Mouse (Mus musculus): Measurements from ENCODE around the gene Lrrc75a.

The Lrrc75a gene

GRCm38 (mm10) chr11:62645732-62646494, 2.4 kb downstream of the Lrrc75a start:
- DNase-seq (ENCODE audit: low read depth, low spot score) = no peak

DNA sequence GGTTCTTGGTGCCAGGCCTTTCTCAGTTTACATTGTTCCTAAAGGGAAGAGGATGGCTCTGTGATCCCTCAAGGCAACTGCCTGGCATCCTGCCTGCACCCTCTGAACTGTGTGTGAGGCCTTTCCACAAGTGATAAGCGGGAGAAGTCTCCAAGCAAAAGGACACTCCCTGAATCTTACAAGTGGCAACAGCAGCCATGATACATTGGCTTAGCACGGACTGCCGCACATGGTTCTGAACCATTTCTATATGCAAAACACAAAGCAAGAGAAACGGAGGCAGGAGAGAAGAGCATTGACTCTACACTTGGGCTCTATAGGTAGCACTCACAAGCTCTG, 3.0 kb downstream of the Lrrc75a start:
- no peak for DNase-seq (ENCODE audit: low read depth, low spot score)

- DNase-seq (ENCODE audit: low read depth, low spot score) = no peak
Observed at GRCm38 (mm10) chr11:62644602-62645336, 3.6 kb downstream of the Lrrc75a start.

DNA sequence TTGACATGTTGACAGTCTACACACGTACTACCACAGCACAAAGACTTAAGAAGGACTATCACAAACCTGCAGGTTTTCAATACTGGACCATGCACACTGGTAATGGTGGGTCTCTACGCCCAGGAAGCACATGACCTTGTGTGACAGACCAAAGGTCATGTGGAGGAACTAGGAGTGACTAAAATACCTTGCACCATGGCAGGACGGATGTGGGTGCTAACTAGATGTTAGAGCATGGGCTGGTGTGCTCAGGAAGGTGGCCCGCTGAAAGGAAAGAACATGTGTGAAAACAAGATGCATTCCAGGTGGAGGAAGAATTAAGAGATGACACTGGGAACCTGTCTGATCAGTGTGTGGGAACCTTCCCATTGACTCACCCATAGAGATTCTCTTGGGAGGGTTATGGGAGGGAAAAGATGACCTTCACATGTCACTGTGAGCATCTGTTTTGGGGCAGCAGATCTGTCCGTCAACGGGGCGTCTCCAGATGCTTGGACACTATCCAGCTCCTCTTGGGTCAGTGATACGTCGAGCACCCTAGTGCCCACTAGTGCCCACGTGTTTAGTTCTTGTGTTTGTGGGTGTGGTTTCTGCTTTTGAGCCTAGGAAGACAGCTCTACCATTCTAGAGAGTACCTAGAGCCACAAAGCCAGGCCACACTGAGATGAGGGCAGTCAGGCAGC, 4.5 kb downstream of the Lrrc75a start:
- no peak for DNase-seq (ENCODE audit: low read depth, low spot score)

GRCm38 (mm10) chr11:62643011-62643631, 5.2 kb downstream of the Lrrc75a start:
- DNase-seq (ENCODE audit: low read depth, low spot score) = no peak

DNA sequence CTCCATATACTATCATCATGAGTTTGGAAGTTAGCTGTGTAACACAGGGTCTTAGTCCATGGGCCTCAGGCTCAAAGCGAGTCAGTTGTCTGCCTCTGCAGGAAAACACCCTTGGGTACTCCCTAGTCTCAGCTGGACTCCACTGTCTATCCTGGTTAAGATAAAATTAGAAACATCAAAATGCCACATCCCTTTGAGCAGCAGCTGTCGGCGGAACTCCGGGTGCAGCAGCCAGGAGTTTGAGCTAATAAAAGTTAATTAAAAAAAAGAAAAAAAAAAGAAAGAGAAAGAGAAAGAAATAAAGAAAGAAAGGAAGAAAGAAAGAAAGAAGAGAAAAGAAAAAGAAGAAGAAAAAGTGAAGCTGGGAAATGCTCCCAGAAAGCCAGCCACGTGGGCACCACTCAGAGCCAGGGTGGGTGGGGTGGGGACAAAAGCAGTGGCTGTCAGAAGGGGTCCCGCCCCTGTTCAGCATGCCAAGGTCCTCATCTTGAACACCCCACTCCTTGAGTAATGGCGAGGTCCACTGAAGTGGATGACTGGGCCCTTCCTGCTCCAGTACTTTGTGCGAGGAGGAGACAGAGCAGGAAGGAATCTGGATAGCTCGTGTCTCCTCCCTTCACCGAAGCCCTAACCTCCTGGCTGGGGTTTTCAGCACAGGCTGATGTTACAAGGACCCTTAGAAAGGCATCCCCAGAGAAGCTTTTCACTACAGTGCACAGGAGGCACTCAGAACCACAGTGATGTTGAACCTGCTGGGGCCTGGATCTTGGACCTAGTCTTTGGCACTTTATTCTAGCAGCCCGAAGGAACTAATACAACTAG, 6.1 kb downstream of the Lrrc75a start:
- no peak for DNase-seq (ENCODE audit: low read depth, low spot score)

DNA sequence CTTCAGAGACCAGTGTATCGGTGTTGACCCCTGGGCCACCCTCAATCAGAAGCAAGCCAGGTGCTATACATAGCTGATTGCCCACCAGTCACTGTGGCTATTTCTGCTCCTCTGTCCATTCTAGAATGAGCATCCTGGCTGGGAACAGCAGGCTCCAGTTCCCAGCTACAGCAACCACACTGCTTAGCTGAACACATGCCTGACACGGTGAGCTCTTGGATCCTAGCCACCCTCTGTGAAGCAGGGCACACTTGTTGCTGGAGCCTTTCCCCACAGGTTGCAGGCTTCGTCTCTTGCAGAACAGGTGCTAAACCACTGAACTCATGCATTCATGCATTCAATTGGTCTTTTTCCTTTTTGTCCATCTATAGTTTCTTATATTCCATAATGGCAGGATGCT, 7.9 kb downstream of the Lrrc75a start:
- no peak for DNase-seq (ENCODE audit: low read depth, low spot score)

DNA sequence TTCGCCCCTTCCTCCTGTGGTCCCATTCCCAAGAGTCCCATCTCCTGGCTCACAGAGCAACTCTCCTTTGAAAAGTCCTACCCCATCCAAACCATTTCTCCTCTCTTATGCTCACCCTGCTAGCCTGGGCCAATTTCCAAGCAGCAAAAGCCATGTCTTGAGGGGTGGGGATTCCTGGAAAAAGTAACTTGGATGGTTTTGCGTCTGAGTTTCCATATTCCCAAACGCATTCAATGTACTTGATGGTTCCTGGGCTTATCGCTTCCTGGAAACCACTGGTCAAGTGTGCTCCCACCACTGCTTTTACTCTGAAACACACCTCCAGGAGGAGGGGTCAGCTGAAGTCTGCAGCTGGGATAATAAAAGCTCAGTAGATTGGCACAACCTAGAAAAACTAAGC, 9.9 kb downstream of the Lrrc75a start:
- no peak for DNase-seq (ENCODE audit: low read depth, low spot score)

GRCm38 (mm10) chr11:62637806-62638205, 10.5 kb downstream of the Lrrc75a start:
- no peak for DNase-seq (ENCODE audit: low read depth, low spot score)

- DNase-seq (ENCODE audit: low read depth, low spot score) = no peak
Observed at GRCm38 (mm10) chr11:62637401-62637800, 10.9 kb downstream of the Lrrc75a start.

GRCm38 (mm10) chr11:62636840-62637221, 11.5 kb downstream of the Lrrc75a start:
- no peak for DNase-seq (ENCODE audit: low read depth, low spot score)

GRCm38 (mm10) chr11:62636105-62636839, 12.1 kb downstream of the Lrrc75a start:
- no peak for DNase-seq (ENCODE audit: low read depth, low spot score)

GRCm38 (mm10) chr11:62635406-62635805, 12.9 kb downstream of the Lrrc75a start:
- no peak for DNase-seq (ENCODE audit: low read depth, low spot score)

- DNase-seq (ENCODE audit: low read depth, low spot score) = no peak
Observed at GRCm38 (mm10) chr11:62631138-62631537, 17.2 kb downstream of the Lrrc75a start.

- no peak for DNase-seq (ENCODE audit: low read depth, low spot score)
Observed at GRCm38 (mm10) chr11:62630225-62630821, 18.0 kb downstream of the Lrrc75a start.

DNA sequence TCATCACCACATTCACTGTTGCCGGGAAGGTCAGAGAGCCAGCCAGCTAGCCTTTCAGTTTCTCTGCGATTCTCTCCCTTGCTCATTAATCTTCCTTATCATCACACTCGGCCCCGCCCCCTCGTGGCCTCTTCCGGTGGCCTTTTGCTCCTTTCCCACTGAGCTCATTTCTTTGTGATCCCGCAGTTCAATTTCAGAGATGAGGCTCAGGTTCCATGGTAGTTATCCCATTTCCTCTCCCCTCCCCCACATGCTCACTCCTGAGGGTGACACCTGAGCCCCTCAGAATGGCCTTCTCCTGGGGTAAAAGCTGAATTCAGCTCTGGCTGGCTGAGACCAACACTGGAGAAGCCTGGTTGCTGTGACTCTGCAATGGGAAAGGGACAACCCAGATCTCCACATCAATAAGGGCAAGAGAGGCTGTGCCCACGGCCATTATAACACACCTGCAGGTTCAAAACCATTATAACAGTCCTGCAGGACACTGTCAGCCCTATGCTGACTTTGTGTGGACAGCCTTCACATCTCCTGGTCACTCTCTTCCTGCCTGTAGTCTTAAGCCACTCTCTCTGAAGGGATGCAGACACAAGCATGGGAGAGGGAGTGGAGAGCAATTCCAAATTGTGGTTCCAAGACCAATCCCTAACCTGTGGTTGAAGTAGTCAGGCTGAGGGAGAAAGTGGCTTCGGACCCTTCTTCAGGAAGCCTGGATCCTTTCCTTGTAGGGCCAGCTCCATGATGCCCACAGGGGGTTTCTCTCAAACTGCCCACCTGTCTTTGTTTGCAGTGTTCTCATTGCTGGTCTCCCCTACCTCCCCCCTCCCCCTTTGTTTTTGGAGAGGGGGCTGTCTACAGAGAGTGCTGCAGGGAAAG, 18.7 kb downstream of the Lrrc75a start:
- DNase-seq (ENCODE audit: low read depth, low spot score) = peak; percentile 43

GRCm38 (mm10) chr11:62624341-62625291, 23.7 kb downstream of the Lrrc75a start:
- no peak for DNase-seq (ENCODE audit: low read depth, low spot score)

DNA sequence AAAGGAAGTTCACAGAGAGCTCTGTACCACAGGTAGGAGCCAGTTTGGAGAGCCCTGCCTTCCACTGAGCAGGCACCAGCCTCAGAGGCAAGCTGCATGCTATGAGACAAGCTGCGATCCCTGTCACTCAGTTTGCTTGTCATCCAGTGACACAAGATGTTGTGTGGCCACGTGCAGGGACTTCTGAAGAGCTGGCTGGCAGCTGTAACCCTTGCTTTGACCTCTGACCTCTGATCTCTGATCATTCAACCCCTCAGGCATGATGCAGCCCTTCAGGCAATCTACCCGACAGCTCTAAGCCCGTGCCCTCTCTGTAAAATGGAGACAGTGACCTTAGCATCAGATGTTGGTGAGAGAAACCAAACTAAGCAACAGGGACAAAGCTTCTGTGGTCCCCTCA, 25.5 kb downstream of the Lrrc75a start:
- no peak for DNase-seq (ENCODE audit: low read depth, low spot score)

Data from CD4-positive helper T cell, adult 2 months (primary cell).